Mouse (Mus musculus) bone marrow, adult 2 months (tissue): ENCODE results near the gene Ern1.

Experiments
- CTCF ChIP-seq: fragments of 200-500 bp; IDR thresholded peaks from 2 replicates; pipeline ENCODE4 v1.5.1; 2011; ENCODE audit warnings: low read length, control low read depth; ENCODE audit not compliant: control insufficient read depth, insufficient read depth
- POLR2A ChIP-seq: fragments of 200-500 bp; IDR thresholded peaks from 2 replicates; pipeline ENCODE4 v1.6.1; 2011; ENCODE audit warnings: low read depth, mild to moderate bottlenecking, control low read depth, low read length, borderline replicate concordance; ENCODE audit not compliant: control insufficient read depth

- TF ChIP-seq CTCF = no peak
- TF ChIP-seq POLR2A = no peak
These were observed 22.7 kb downstream of the Ern1 start for GRCm38 (mm10) chr11:106464681-106465544.
